Mouse (Mus musculus) adrenal gland, postnatal 14 days (tissue): ENCODE data around the gene Col18a1. TPM values are rescaled to one million over a fixed set of nuclear protein-coding genes. Genes with fewer than 3 reads are reported as not detected.
A peak's percentile ranks its signal among the peaks of the same experiment; 100 is the strongest.
"Not testable (repeated sequence)": the region's sequence is repeated elsewhere in the genome, so short reads cannot be mapped to it uniquely, and the experiment has no call there.

Source experiments
- DNase-seq: peaks from one replicate; pipeline ENCODE4 v3.0.0; 2021; ENCODE audit warnings: mixed read lengths
- total RNA-seq: library from RNA; stranded (reverse); gene quantifications from 2 replicates; pipeline ENCODE4 v1.2.3, GENCODE M21; 2021

Col18a1 gene
- total RNA-seq, 1 experiment from 2014 or later, result 103 TPM

GRCm38 (mm10) chr10:77135274-77135829 is 31.0 kb downstream of the Col18a1 start:
- DNase-seq, result no peak

- DNase-seq, result not testable (repeated sequence)
Observed at GRCm38 (mm10) chr10:77134807-77135152, 31.6 kb downstream of the Col18a1 start.

DNA sequence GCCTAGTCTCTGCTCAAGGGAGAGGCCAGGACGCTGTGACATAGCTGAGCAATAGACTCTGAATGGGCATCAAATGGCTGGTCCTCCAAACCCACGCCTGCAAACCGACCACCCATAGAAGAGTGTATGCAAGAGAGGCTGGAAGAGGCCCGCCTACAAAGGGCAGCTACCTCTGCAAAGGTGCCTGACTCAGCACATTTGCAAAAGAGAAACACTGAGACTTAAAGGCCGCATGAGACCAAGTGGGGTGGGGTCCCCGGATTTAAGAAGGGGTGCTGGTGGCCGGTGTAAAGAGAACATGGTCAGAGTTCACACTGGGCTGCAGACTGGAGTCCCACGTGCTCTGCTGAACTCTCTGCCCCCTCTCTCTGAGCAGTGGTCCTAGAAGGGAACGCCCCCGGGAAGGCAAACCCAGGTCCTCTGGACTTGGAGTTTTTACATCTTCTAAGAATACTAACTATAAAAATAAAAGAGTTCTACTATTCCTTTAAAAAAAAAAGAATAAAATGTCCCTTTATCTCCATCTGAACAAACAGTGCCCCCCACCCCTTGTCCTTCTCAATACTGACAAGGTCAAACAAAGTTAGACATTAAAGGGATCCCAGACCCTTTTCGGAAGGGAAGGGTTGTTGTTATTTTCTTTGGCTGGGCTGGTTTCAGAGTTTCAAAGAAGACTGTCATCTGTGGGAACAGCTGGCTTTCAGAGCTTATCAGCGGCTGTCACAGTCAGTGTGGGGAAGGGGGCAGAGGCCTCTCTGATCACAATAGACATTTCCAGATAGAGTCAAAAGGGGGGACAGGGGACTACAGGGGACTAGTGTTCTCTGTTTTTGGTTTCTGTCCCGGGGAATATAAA is 32.2 kb downstream of the Col18a1 start:
- DNase-seq, result no peak

- no peak for DNase-seq
Observed at GRCm38 (mm10) chr10:77132118-77132517, 34.2 kb downstream of the Col18a1 start.

GRCm38 (mm10) chr10:77131536-77131935 is 34.8 kb downstream of the Col18a1 start:
- DNase-seq, result no peak

- peak; percentile 92 for DNase-seq
Observed at GRCm38 (mm10) chr10:77130561-77131240, 35.6 kb downstream of the Col18a1 start.

DNA sequence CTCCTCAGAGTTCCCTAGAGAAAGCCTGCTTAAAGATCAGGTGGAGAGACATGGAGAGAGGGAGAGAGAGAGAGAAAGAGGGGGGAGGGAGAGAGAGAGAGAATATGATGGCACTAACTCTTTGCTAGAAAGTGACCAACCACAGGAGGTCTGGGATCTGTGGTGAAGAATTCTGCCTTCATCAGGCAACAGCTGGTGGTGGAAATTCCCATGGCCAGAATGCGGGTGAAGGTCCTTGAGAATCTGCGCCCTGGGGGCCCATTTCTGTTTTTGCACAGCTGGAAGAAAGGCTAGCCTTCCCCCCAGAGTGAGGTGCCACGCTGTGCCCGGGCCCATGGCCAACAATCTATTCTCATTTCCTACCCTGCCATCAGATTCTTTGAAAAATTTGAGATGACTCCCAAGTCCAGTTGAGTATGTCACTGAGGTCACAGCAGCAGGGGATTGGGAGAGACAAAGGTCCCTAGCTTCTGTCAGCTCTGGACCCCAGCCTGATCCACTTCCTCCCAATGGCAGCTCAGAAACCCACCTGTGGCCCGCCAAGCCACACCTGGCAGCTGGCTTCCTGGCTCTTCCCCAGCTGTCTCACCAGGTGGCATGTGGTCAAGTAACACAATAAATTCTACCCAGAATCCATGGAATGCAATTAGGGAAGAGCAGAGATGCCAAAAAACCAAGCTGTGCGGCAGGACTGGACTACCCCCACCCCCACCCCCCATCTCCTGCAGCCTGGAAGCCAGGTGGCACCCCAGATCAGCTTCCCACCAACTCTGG is 36.5 kb downstream of the Col18a1 start:
- DNase-seq, result no peak

DNA sequence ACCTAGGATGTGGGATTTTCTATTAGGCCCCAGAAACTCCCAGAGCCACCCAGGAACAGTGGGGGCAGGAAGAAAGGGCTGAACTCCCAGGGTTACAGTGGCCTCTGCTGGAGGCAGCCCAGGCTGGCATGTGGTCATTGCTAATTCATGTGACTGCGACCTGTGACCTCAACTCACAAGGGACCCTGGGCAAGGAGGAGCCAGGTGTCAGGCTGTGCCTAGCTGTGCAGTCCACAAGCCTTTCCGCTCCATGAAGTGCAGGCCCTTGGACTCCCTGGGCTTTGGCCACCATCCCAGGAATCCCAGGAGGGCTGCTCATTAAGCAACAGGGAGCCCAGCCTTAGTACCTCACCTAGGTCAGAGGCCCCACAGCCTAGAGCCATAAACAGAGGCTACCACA is 38.4 kb downstream of the Col18a1 start:
- peak; percentile 82 for DNase-seq

- DNase-seq, result no peak
Observed at GRCm38 (mm10) chr10:77126590-77126989, 39.8 kb downstream of the Col18a1 start.

DNA sequence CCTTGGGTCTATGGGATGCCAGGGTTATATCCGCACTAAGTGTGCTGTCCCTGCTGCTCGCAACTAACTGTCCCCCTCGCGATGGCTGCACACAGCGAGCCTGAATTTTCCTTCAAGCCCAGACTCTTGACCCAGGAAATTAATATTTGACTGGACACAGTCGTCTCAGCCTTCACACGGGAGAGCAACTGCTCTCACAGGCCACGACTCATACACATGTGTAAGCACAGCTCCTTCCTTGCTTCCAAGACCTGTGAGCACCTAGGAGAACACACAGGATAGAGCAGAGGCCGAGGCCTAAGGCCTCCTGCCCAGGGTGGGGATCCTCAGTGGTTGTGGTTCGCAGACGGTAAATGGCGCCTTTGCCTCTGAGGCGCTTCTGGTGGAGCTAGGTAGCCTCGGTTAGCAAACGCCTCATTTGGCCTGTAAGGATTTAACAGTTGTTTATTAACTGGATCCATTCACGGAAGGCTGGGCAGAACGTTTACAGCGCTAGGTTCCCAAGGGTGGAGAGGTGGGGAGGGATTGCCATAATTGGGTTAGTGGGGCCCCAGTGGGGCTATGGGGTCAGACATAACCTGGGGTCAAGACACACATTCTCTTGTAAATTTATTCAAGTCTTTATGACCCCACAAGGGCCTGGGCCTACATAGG is 41.1 kb downstream of the Col18a1 start:
- no peak for DNase-seq

- DNase-seq, result no peak
Observed at GRCm38 (mm10) chr10:77123953-77124352, 42.4 kb downstream of the Col18a1 start.

DNA sequence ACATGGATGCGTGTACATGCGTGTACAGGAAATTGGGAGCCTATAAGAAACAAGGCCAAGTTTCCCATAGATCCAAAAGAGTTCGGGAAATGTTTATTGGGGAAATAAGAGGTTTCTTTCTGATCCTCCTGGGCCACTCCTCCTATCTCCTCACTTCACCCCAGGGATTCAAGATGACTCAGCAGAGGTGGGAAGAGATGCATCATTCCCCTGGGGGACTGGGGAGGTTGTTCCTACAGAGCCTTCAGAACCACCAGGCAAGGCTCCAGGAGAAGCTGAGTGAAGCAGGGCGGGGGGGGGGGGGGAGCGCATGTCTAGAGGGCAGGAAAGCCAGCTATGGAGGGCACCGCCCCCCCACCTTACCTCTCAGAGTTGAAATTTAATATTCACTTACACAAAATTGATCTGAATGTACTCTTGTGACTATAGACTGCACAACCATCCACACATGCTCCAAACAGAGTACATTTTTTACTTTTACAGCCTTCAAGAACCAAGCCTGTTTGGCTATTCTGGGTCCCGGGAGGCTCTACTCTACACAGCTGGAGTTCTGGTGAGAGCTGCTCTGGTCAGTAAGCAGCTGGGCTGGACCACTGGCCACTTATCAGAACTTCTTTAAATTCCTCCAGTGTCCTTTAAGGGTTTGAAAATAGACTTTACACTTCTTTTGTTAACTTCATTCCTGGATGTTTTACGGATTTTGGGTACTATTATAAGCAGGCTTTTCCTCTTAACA is 44.9 kb downstream of the Col18a1 start:
- no peak for DNase-seq

GRCm38 (mm10) chr10:77120501-77120900 is 45.8 kb downstream of the Col18a1 start:
- DNase-seq, result peak; percentile 29

GRCm38 (mm10) chr10:77119437-77119836 is 46.9 kb downstream of the Col18a1 start:
- DNase-seq, result no peak

DNA sequence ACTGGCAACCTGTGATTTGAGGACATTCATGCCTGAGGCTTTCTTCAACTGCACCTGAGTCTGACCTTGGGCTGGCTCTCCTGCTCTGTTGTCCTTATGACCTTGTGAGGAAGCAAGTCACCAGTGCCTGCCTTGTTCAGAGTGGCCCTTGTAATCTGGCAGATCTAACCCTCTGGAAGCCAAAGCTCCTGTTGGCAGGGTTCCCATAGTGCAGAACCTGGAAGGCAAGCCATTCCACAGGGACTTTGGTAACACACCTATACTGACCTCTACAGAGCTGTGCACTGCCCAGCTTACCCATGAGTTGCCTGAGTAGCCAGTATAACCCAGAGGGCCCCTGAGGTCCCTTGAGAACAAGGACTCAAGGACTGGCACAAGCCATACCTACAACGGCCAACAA is 48.0 kb downstream of the Col18a1 start:
- peak; percentile 48 for DNase-seq

DNA sequence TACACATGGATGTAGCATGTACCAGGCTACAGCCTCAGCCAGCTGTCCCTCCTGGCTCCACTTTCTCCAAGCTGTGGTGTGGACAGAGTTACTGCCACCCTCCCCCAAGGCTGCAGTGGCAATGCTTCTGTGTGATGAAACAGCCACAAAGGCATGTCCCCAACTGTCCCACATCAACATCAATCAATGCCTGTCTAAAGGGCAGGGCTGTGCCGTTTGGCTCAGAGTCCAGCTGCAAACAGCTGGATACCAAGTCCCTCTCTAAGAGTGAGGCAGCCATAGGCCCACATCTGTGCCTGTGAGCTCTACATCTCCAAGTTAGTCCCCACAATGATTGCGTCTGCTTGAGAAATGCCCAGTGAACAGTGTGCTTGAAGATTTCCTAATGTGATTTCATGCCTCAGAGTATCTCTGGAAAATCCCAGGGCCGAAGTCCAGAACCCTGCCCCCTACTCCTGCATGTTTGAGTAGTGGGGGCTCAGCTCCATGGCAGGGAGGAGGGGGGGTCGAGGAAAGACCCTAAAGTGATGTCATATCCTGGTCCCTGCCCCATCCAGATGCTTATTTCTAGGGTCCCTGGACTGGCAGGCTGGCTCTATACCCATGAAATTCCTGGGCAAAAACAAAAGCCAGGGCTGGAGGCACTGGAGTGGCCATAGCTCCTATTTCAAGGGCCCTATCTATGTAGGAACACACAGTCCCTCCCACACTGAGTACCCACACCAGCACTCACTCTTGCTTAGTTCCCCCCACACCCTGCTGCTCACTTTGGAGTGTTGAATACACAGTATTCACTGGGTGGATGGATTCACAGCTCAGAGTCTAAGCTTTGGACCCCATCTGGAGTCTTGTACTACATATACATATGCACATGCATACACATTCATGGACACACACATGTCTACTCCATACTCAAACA is 49.6 kb downstream of the Col18a1 start:
- DNase-seq, result peak; percentile 81

- DNase-seq, result peak; percentile 80
Observed at GRCm38 (mm10) chr10:77113489-77114240, 52.7 kb downstream of the Col18a1 start.

DNA sequence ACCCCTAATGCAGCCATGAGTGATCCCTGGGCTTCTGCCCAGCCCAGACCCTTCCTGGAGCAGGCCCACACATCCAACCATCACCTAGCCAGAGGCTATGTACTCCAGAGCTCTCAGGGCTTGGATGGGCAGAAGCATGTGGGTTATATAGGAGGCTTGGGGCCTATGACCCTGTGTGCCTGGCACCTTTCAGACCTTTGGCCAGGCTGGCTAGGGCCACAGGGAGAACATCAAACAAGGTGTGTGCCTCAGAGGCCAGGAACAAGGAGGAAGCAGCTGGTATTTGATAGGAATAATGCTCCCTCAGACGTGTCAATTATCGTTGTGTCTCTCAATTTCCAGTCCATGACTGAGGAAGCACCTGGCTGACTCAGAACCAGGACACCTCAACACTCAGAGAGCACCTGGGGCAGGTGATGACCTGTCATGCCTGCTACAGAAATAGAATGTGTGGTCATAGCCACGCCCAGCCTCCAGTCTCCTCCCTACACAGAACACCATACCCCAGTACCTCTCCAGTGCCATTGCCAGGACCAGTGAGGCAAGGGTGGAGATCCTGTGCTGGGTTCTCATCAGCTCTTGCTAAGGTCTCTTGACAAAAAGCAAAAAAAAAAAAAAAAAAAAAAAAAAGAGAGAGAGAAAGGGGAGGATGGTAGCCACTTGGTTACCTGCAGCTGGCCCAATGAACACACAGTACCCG is 54.6 kb downstream of the Col18a1 start:
- no peak for DNase-seq

DNA sequence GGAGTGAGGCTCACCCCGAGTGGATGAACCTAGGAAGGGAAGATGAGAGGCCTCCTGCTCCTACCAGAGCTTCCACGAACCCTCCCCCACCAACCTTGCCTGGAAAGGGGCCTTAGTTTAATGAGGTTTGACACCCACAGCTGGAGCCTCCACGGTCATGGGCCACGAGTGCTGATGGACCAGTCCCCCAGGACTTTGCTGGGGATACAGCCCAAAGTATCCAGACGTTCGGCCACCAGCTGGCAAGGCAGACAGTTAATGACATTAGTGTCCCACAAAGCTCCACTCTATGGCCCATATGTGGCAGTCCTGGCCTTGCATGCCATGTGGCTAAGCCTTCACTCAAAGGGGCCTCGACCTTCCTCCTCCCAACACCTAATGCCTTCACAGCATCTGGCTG is 55.5 kb downstream of the Col18a1 start:
- DNase-seq, result no peak
